Mouse (Mus musculus) heart, embryonic 10.5 days (tissue): ENCODE measurements around the gene E130208F15Rik. TPM values are rescaled to one million over a fixed set of nuclear protein-coding genes. Genes with fewer than 3 reads are reported as not detected.

Source experiments
- DNase-seq: peaks from one replicate; pipeline ENCODE4 v3.0.0-alpha.2; 2017; ENCODE audit warnings: low spot score
- H3K27ac ChIP-seq: fragments of 300-500 bp; sonication (generic); 2 replicates; pipeline ENCODE4 v1.5.1; 2016; ENCODE audit warnings: mild to moderate bottlenecking
- H3K27me3 ChIP-seq: fragments of 300-500 bp; sonication (generic); 2 replicates; pipeline ENCODE4 v1.6.1; 2016; ENCODE audit warnings: mild to moderate bottlenecking; ENCODE audit not compliant: poor library complexity, insufficient read depth, severe bottlenecking
- H3K36me3 ChIP-seq: fragments of 300-500 bp; sonication (generic); 2 replicates; pipeline ENCODE4 v1.6.1; 2016; ENCODE audit warnings: mild to moderate bottlenecking, moderate library complexity
- H3K4me1 ChIP-seq: fragments of 300-500 bp; sonication (generic); 2 replicates; pipeline ENCODE4 v1.6.1; 2016; ENCODE audit warnings: mild to moderate bottlenecking
- H3K4me3 ChIP-seq: fragments of 300-500 bp; sonication (generic); 2 replicates; pipeline ENCODE4 v1.5.1; 2016; ENCODE audit warnings: mild to moderate bottlenecking, moderate library complexity
- H3K9me3 ChIP-seq: fragments of 300-500 bp; sonication (generic); 2 replicates; pipeline ENCODE4 v1.6.1; 2016; ENCODE audit warnings: mild to moderate bottlenecking, moderate library complexity
- WGBS: fragments of 180-500 bp; shearing (Covaris S2); methylation state at CpG from one replicate; pipeline ENCODE4 v1.1.7; 2016; 5-methylcytosine and 5-hydroxymethylcytosine counted together
- polyA plus RNA-seq: library from polyadenylated mRNA; unstranded; fragments of >200 nt; fragmentation: Nextera tagmentation; extraction: Ambion mirVana; gene quantifications from 2 replicates; pipeline ENCODE4 v1.2.1, GENCODE M21; 2016

Gene E130208F15Rik
- polyA plus RNA-seq: 2.5 and 3.2 TPM in 2 replicates

- Histone ChIP-seq H3K4me1 (peaks cover 13% of the 10 kb centered on the region), H3K27me3 (no peaks in the 10 kb centered on the region), H3K4me3 (peak within 1 kb of the TSS; percentile 72), H3K36me3 (peaks cover 20% of the 10 kb centered on the region; the same call in 1 of the 2 replicates), H3K27ac (peak within 1 kb of the TSS; percentile 92), H3K9me3 (no peaks in the 10 kb centered on the region)
- WGBS: under 1% methylated on average over 63 of the region's 63 CpGs
- DNase-seq: peak; percentile 91
These were observed at the start of gene E130208F15Rik for GRCm38 (mm10) chr7:30321539-30322284. Gene E130208F15Rik (plus strand): TSS chr7:30321740.

DNA sequence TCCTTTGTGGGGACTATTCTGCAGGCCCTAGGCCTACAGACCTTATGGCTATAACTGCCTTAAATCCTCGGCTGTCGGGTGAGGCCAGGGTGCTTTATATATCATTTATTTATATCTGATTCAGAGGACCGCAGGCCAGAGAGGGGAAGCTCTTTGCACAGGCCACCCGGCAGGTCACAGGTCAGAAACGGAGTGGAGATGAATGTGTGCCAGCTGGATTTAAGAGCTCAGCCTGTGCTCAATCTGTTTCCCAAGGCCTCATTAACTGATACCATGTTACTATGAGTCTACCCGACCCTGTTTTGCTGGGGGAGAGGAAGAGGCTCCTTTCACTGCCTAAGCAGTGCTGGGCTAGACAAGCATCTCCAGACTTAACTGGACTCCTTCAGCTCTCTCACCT lies 47.2 kb upstream of the E130208F15Rik start:
- WGBS: 76% methylated on average over 6 of the region's 6 CpGs
- Histone ChIP-seq H3K27ac (peak overlapping the region; percentile 65; the same call in 1 of the 2 replicates), H3K36me3 (peaks cover 36% of the 10 kb centered on the region), H3K9me3 (no peaks in the 10 kb centered on the region), H3K27me3 (no peaks in the 10 kb centered on the region), H3K4me3 (no peak overlapping the region), H3K4me1 (peaks cover 12% of the 10 kb centered on the region)
- no peak for DNase-seq

DNA sequence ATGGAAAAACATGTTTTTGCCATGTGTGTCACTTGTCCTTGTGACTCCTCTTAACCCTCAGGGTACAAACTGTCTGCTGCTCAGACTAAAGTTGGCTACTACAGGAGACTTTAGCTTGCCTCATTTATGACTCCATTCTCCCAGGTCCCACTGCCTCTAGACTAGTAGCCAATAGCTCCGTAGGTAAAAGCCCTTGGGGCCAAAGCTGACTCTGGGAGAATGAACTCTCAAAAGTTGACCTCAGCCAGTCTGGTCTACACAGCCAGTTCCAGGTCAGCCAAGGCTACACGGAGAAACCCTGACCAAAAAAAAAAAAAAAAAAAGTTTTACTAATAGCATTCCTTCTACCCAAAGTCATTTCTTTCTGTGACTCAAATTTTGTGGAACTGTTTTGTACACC lies 42.6 kb upstream of the E130208F15Rik start:
- Histone ChIP-seq H3K27ac (no peak overlapping the region), H3K9me3 (no peaks in the 10 kb centered on the region), H3K36me3 (no peaks in the 10 kb centered on the region), H3K27me3 (no peaks in the 10 kb centered on the region), H3K4me3 (peak overlapping the region; percentile 90; the same call in 1 of the 2 replicates), H3K4me1 (peaks cover 20% of the 10 kb centered on the region)
- 51% methylated on average over 2 of the region's 2 CpGs for WGBS
- DNase-seq: no peak

GRCm38 (mm10) chr7:30279536-30279935 lies 42.0 kb upstream of the E130208F15Rik start:
- DNase-seq: no peak

DNA sequence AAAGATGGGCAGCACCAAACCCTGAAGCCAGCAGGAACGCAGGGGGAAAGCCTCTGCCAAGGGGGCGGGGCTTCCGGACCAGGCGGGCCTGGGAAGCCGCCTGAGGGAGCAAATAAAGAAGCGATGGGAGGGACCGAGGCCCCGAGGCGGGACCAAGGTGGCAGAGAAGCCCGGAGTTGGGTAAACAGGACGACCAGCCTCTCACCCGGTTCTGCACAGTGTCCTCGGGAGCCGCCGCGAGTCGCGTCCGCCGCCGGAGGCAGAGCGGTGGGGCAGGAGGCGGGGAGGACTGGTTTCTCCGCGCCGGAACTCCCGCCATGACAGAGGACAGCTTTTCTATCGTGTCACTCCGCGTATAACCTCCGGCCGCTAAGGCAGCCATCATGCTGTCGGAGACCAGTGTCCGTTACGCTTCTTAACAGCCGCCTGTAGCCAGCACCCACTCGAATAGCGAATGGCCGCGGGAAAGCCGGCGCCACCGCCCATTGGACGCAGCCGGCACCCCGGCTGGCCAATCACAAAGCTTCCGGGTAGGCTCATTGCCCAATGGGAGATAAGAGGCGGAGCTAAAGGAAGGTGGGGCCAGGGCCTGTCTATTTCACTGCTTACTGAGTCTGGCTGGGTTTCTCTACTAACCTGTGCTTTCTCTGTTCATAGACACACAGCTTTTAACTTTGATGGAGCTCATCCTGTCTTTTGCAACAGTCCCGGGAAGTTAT lies 41.4 kb upstream of the E130208F15Rik start, which contains the start of the genes Thap8 and Wdr62:
Gene Thap8, plus strand, starts transcription at position 144 of the 719 bp plus-strand sequence.
Gene Wdr62, minus strand, starts transcription at position 469 of the 719 bp plus-strand sequence.
- under 1% methylated on average over 49 of the region's 49 CpGs for WGBS

More at GRCm38 (mm10) chr7:30279536-30279935, 42.0 kb upstream of the E130208F15Rik start:
- Histone ChIP-seq H3K27ac (peak overlapping the region; percentile 91), H3K27me3 (no peaks in the 10 kb centered on the region), H3K4me1 (peaks cover 18% of the 10 kb centered on the region), H3K36me3 (no peaks in the 10 kb centered on the region), H3K9me3 (no peaks in the 10 kb centered on the region), H3K4me3 (peak overlapping the region; percentile 90)
- under 1% methylated on average over 6 of the region's 6 CpGs for WGBS

GRCm38 (mm10) chr7:30280670-30281138 lies 40.8 kb upstream of the E130208F15Rik start:
- H3K27ac ChIP-seq: peak overlapping the region; percentile 91
- H3K4me1 ChIP-seq: peaks cover 8% of the 10 kb centered on the region
- H3K27me3 ChIP-seq: no peaks in the 10 kb centered on the region; the same call in 1 of the 2 replicates
- H3K9me3 ChIP-seq: no peaks in the 10 kb centered on the region
- peak overlapping the region; percentile 90 for H3K4me3 ChIP-seq
- DNase-seq: peak; percentile 93
- WGBS: under 1% methylated on average over 20 of the region's 20 CpGs
- no peaks in the 10 kb centered on the region for H3K36me3 ChIP-seq

More for the DNA sequence above, 41.4 kb upstream of the E130208F15Rik start, which contains the start of the genes Thap8 and Wdr62:
- Histone ChIP-seq H3K36me3 (no peaks in the 10 kb centered on the region), H3K4me3 (peak within 1 kb of the TSS; percentile 90), H3K9me3 (no peaks in the 10 kb centered on the region), H3K4me1 (peaks cover 12% of the 10 kb centered on the region), H3K27me3 (no peaks in the 10 kb centered on the region), H3K27ac (peak within 1 kb of the TSS; percentile 91)
- DNase-seq: peak; percentile 97

- 72% methylated on average over 4 of the region's 4 CpGs for WGBS
- H3K27ac ChIP-seq: no peak overlapping the region
- no peak overlapping the region for H3K4me3 ChIP-seq
- H3K9me3 ChIP-seq: no peaks in the 10 kb centered on the region
- H3K4me1 ChIP-seq: peaks cover 8% of the 10 kb centered on the region
- H3K27me3 ChIP-seq: peaks cover 3% of the 10 kb centered on the region; the same call in 1 of the 2 replicates
- no peak for DNase-seq
- no peaks in the 10 kb centered on the region for H3K36me3 ChIP-seq
These were observed 40.0 kb upstream of the E130208F15Rik start for GRCm38 (mm10) chr7:30281522-30281921.

DNA sequence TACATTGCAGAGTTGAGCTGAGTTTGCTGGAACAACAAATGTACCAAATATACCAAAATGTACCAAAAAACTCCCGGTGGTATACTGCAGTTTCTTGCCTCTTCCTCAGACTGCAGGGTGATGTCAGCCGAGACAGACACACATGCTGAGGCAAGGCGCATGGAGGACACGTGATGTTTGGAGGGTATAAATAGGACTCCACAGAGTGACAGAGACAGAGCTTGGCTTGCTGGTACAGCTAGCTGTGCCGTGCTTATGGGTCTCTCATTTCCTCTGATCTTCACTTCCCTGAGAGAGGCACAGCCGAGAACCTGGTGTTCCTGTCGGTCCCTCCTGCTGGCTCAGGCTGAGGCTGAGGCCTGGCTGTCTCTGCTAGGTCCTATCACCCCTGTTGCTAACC lies 38.8 kb upstream of the E130208F15Rik start:
- 70% methylated on average over 7 of the region's 7 CpGs for WGBS
- DNase-seq: no peak
- Histone ChIP-seq H3K27ac (no peak overlapping the region), H3K4me3 (no peak overlapping the region), H3K27me3 (peaks cover 5% of the 10 kb centered on the region; the same call in 1 of the 2 replicates), H3K4me1 (peaks cover 8% of the 10 kb centered on the region), H3K36me3 (no peaks in the 10 kb centered on the region), H3K9me3 (no peaks in the 10 kb centered on the region)

GRCm38 (mm10) chr7:30286701-30287410 lies 34.7 kb upstream of the E130208F15Rik start:
- WGBS: 73% methylated on average over 8 of the region's 8 CpGs

GRCm38 (mm10) chr7:30288046-30288445 lies 33.5 kb upstream of the E130208F15Rik start:
- H3K9me3 ChIP-seq: no peaks in the 10 kb centered on the region
- H3K4me1 ChIP-seq: peaks cover 15% of the 10 kb centered on the region
- H3K4me3 ChIP-seq: no peak overlapping the region
- H3K27me3 ChIP-seq: peaks cover 29% of the 10 kb centered on the region; the same call in 1 of the 2 replicates
- H3K36me3 ChIP-seq: 0 out of 2 replicates have a peak, but pooled peaks cover 4% of the 10 kb centered on the region
- DNase-seq: no peak
- WGBS: 61% methylated on average over 6 of the region's 6 CpGs
- H3K27ac ChIP-seq: no peak overlapping the region

More at GRCm38 (mm10) chr7:30286701-30287410, 34.7 kb upstream of the E130208F15Rik start:
- Histone ChIP-seq H3K36me3 (no peaks in the 10 kb centered on the region), H3K4me3 (no peak overlapping the region), H3K27ac (no peak overlapping the region), H3K9me3 (no peaks in the 10 kb centered on the region), H3K27me3 (peaks cover 27% of the 10 kb centered on the region; the same call in 1 of the 2 replicates), H3K4me1 (peaks cover 10% of the 10 kb centered on the region; the same call in 1 of the 2 replicates)
- no peak for DNase-seq

GRCm38 (mm10) chr7:30289071-30289713 lies 32.3 kb upstream of the E130208F15Rik start:
- Histone ChIP-seq H3K27ac (no peak overlapping the region), H3K9me3 (no peaks in the 10 kb centered on the region), H3K4me3 (no peak overlapping the region), H3K36me3 (0 out of 2 replicates have a peak, but pooled peaks cover 4% of the 10 kb centered on the region), H3K4me1 (peaks cover 18% of the 10 kb centered on the region), H3K27me3 (peaks cover 29% of the 10 kb centered on the region; the same call in 1 of the 2 replicates)
- no peak for DNase-seq
- 67% methylated on average over 7 of the region's 7 CpGs for WGBS
